Mouse (Mus musculus) hindbrain, embryonic 11.5 days (tissue): ENCODE measurements around the gene Smap1. TPM values are rescaled to one million over a fixed set of nuclear protein-coding genes. Genes with fewer than 3 reads are reported as not detected.

ENCODE experiments used
- ATAC-seq: fragments of 200-750 bp; cut with Nextera tagmentation; 2 replicates; pipeline ENCODE4 v1.8.0; 2017; ENCODE audit warnings: mild to moderate bottlenecking, moderate TSS enrichment, moderate library complexity; ENCODE audit not compliant: low FRiP score
- DNase-seq: peaks from one replicate; pipeline ENCODE4 v3.0.0-alpha.2; 2015; ENCODE audit warnings: low spot score
- H3K27ac ChIP-seq: fragments of 300-500 bp; sonication (generic); 2 replicates; pipeline ENCODE4 v1.5.1; 2014; ENCODE audit warnings: mild to moderate bottlenecking, low read depth, low read length
- H3K27me3 ChIP-seq: fragments of 300-500 bp; sonication (generic); 2 replicates; pipeline ENCODE4 v1.6.1; 2014; ENCODE audit warnings: mild to moderate bottlenecking, low read length, moderate library complexity, mixed read lengths; ENCODE audit not compliant: control insufficient read depth, insufficient read depth
- H3K36me3 ChIP-seq: fragments of 300-500 bp; sonication (generic); 2 replicates; pipeline ENCODE4 v1.6.1; 2014; ENCODE audit warnings: mild to moderate bottlenecking, low read length, moderate library complexity, mixed read lengths; ENCODE audit not compliant: control insufficient read depth, insufficient read depth
- H3K4me1 ChIP-seq: fragments of 300-500 bp; sonication (generic); replicated peaks from 2 replicates; pipeline ENCODE4 v1.6.1; 2014; ENCODE audit warnings: low read length, mixed read lengths; ENCODE audit not compliant: control insufficient read depth, insufficient read depth
- H3K4me2 ChIP-seq: fragments of 300-500 bp; sonication (generic); replicated peaks from 2 replicates; pipeline ENCODE4 v1.6.1; 2014; ENCODE audit warnings: mild to moderate bottlenecking, low read depth, low read length
- H3K4me3 ChIP-seq: fragments of 300-500 bp; sonication (generic); 2 replicates; pipeline ENCODE4 v1.5.1; 2014; ENCODE audit warnings: low read depth, low read length
- H3K9ac ChIP-seq: fragments of 300-500 bp; sonication (generic); 2 replicates; pipeline ENCODE4 v1.6.1; 2014; ENCODE audit warnings: low read depth, low read length
- H3K9me3 ChIP-seq: fragments of 300-500 bp; sonication (generic); 2 replicates; pipeline ENCODE4 v1.6.1; 2016; ENCODE audit warnings: low read length; ENCODE audit not compliant: control insufficient read depth
- WGBS: fragments of 180-500 bp; shearing (Covaris S2); extraction: QIAGEN DNeasy Blood & Tissue Kit; methylation state at CpG from one replicate; pipeline ENCODE4 v1.1.7; 2014; 5-methylcytosine and 5-hydroxymethylcytosine counted together
- polyA plus RNA-seq: library from polyadenylated mRNA; unstranded; fragments of >200 nt; fragmentation: Nextera tagmentation; extraction: Ambion mirVana; gene quantifications from 2 replicates; pipeline ENCODE4 v1.2.1, GENCODE M21; 2014

The Smap1 gene
- polyA plus RNA-seq, 1 experiment from 2014 or later: 60.9 TPM

DNA sequence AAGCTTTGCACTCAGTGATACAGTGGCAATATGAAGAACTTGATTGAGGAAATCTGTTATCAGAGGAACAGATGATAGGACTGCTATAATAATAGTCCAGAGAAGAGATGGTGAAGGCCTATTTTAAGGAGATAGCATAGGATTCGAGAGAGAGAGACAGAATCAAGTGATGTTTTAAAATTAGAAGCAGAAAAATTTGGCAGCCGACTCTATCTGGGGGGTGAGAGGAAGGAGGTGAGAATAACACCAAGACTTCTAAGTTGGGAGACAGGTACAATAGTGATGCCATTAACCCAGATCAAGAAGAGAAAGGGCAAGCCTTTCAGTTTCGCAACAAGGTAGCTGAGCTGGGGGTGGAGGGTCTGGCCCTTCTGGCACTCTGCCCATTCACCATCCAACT, 6.3 kb upstream of the Smap1 start:
- WGBS: 87% methylated on average over 3 of the region's 3 CpGs
- no peak for DNase-seq
- no peak for ATAC-seq

DNA sequence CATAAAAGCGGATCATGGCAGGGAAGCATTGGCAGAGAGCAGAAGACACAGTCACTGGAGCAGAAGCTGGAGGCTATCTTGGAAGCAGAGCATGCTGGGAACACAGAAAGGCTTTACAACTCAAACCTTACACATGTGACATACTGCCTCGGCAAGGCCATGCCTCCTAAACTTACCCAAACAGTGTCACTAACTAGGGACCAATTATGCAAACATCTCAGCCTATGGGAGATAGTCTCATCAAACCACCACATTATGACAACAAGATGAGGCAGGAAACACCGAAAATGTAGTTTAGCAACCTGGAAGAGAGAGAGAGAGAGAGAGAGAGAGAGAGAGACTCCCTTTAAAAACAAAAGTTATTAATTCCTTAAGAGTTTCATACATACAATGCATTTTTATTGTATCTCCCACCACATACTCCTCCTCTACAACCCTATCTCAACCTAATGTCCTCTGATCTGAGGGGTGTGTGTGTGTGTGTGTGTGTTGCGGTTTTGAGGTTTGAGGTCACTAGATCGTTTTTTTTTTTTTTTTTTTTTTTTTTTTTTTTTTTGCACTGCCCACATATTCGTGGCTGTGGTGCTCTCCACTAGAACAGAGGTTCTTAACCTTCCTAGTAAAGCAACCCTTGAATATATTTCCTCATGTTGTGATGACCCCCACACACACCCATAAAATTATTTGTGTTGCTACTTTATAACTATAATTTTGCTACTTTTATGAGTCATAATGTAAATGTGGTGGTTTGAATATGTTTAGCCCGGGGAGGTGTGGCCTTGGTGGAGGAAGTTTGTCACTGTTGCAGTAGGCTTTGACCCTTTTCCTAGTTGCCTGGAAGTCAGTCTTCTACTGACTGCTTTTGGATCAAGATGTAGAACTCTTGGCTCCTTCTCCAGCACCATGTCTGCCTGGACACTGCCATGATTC, 1.9 kb upstream of the Smap1 start:
- 88% methylated on average over 7 of the region's 7 CpGs for WGBS
- Histone ChIP-seq H3K4me3 (no peak overlapping the region), H3K4me2 (no peak overlapping the region), H3K36me3 (no peaks in the 10 kb centered on the region), H3K9ac (no peak overlapping the region), H3K9me3 (no peaks in the 10 kb centered on the region), H3K4me1 (no peaks in the 10 kb centered on the region; the same call in 1 of the 2 replicates), H3K27ac (no peak overlapping the region), H3K27me3 (no peaks in the 10 kb centered on the region)
- DNase-seq: no peak
- ATAC-seq: no peak

More for the DNA sequence above, 6.3 kb upstream of the Smap1 start:
- Histone ChIP-seq H3K4me3 (no peak overlapping the region), H3K9me3 (no peaks in the 10 kb centered on the region), H3K4me1 (no peaks in the 10 kb centered on the region), H3K27me3 (no peaks in the 10 kb centered on the region), H3K9ac (no peak overlapping the region), H3K36me3 (no peaks in the 10 kb centered on the region), H3K4me2 (no peak overlapping the region), H3K27ac (no peak overlapping the region)

DNA sequence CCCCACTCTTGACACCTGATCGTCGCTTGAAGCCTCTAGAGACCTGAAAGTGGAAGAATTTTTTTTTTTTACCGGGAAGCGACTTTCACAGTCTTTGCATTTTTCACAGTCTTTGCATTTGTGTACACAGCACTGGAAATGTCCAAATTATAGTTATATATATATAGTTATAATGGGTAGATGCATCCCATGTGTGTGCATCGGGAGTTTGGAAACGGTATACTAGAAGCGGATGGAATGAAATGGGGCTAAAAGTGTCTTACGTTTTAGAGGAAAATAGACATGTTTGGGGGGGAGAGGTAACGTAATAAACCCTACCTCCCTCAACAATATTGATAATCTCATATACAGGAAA, 390 bp upstream of the Smap1 start:
- Histone ChIP-seq H3K4me2 (peak overlapping the region; percentile 30), H3K27me3 (no peaks in the 10 kb centered on the region), H3K9ac (peak overlapping the region; percentile 90; the same call in 1 of the 2 replicates), H3K9me3 (no peaks in the 10 kb centered on the region), H3K27ac (no peak overlapping the region), H3K4me1 (no peaks in the 10 kb centered on the region; the same call in 1 of the 2 replicates), H3K4me3 (peak overlapping the region; percentile 83), H3K36me3 (no peaks in the 10 kb centered on the region)
- DNase-seq (no peak), ATAC-seq (peak; percentile 42)
- WGBS: 31% methylated on average over 9 of the region's 9 CpGs

DNA sequence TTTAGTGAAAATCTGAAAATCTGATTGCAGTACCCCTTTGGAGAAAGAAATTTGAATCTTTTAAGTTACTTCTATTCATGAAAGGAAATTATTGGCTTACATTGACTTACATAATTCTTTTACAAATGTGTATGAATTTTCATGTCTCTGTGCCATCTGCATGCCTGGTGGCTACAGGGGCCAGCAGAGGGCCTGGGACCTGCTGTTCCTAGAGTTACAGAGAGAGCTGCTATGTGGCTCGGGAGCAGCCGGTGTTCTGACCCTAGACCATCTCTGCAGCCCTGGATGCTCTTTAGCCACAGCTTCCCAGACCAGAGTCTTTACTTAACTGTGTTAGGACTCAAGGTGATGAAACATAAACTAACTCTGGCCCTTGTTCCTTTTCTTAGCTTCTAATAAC, 1.8 kb downstream of the Smap1 start:
- ATAC-seq: no peak
- no peaks in the 10 kb centered on the region for H3K27me3 ChIP-seq
- no peak overlapping the region for H3K27ac ChIP-seq
- peak; percentile 30 for DNase-seq
- no peak overlapping the region for H3K4me3 ChIP-seq
- 29% methylated on average over 2 of the region's 2 CpGs for WGBS
- no peaks in the 10 kb centered on the region for H3K9me3 ChIP-seq
- H3K9ac ChIP-seq: no peak overlapping the region
- H3K4me2 ChIP-seq: no peak overlapping the region; the same call in 1 of the 2 replicates
- no peaks in the 10 kb centered on the region; the same call in 1 of the 2 replicates for H3K4me1 ChIP-seq
- no peaks in the 10 kb centered on the region for H3K36me3 ChIP-seq

DNA sequence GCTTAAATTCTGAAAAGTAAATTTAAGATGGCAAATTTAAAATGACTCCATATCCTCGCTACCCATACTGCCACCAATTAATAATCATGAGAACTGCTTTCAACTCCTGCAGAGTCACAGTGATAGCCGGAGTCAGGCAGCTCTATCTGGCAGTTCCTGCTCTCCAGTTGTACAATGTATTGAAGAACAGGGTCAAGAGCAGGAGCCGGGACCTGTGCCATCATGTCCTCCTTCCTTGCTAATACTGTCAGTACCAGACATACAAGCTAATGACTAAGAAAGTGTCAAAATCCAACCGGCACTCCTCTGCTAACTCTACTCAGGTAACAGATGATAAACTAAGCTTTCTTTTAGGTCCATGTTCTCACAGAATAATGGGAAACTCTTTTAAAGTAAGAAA, 3.0 kb downstream of the Smap1 start:
- Histone ChIP-seq H3K4me2 (no peak overlapping the region), H3K36me3 (no peaks in the 10 kb centered on the region), H3K27me3 (no peaks in the 10 kb centered on the region), H3K9me3 (no peaks in the 10 kb centered on the region), H3K9ac (no peak overlapping the region), H3K4me3 (no peak overlapping the region), H3K27ac (no peak overlapping the region), H3K4me1 (no peaks in the 10 kb centered on the region; the same call in 1 of the 2 replicates)
- DNase-seq (no peak), ATAC-seq (no peak)
- 90% methylated on average over 4 of the region's 4 CpGs for WGBS

DNA sequence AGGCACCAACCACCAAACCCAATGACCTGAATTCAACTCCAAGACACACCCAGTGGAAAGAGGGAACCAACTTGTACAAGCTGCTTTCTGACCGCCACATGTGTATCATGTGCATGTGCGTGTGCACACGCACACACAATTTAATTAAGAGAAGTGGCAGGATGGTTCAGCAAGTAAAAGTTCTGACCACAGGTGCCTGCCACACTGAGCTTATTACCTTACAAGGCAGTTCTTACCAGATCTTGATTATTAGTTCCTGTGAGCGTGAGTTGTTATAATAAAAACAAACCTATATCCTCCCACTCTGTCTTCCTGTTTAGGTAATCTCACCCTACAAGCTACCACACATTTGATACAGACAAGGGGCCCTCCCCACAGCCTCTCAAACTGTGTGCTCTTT, 6.6 kb downstream of the Smap1 start:
- no peak overlapping the region for H3K4me2 ChIP-seq
- no peaks in the 10 kb centered on the region for H3K27me3 ChIP-seq
- H3K9ac ChIP-seq: no peak overlapping the region
- no peak for ATAC-seq
- 97% methylated on average over 4 of the region's 4 CpGs for WGBS
- no peak for DNase-seq
- H3K4me1 ChIP-seq: no peaks in the 10 kb centered on the region; the same call in 1 of the 2 replicates
- no peaks in the 10 kb centered on the region for H3K36me3 ChIP-seq
- no peak overlapping the region for H3K4me3 ChIP-seq
- no peak overlapping the region for H3K27ac ChIP-seq
- H3K9me3 ChIP-seq: no peaks in the 10 kb centered on the region

DNA sequence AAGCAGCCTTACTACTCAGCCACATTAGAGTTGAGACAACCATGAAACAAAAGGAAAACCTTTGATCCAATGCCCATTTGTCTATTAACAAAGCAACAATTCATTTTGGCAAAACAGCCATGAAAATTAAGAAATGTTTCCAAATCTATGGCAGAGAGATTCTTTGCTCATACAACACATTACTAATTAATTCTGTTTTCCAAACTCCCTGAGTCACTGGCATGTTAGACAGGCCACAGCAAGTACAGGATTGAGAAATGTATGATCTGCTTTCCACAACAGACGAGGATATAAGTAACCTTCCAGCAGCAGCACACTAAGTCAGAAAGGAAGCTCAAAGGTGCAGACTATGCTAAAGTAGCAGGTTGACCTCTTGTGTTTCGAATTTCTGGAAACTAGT, 9.1 kb downstream of the Smap1 start:
- no peaks in the 10 kb centered on the region for H3K9me3 ChIP-seq
- ATAC-seq (no peak), DNase-seq (no peak)
- no peak overlapping the region for H3K4me2 ChIP-seq
- no peak overlapping the region for H3K4me3 ChIP-seq
- H3K9ac ChIP-seq: no peak overlapping the region
- WGBS: 77% methylated on average over 2 of the region's 2 CpGs
- no peaks in the 10 kb centered on the region for H3K27me3 ChIP-seq
- H3K27ac ChIP-seq: no peak overlapping the region
- H3K4me1 ChIP-seq: no peaks in the 10 kb centered on the region
- no peaks in the 10 kb centered on the region for H3K36me3 ChIP-seq

DNA sequence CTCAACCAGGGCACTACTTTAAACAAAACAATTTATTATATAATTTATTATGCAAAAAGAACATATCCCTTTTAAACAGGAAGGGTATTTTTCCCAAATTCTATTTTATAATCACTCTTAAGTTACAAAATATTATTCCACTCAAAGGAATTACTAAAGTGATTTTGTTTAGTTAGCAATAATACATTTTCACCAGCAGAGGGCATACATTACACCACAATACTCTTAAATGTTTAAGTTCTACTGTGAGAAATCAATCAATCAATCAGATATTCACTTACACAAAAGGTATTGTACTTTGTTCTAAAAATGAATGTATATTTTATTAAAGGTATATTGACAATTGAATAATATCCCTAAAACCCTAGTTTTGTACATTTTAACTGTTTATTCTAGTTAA, 16.0 kb downstream of the Smap1 start:
- no peak overlapping the region for H3K9ac ChIP-seq
- H3K4me3 ChIP-seq: no peak overlapping the region
- no peaks in the 10 kb centered on the region for H3K9me3 ChIP-seq
- H3K4me1 ChIP-seq: no peaks in the 10 kb centered on the region
- no peak overlapping the region for H3K4me2 ChIP-seq
- ATAC-seq: no peak
- no peak for DNase-seq
- no peak overlapping the region for H3K27ac ChIP-seq
- no peaks in the 10 kb centered on the region for H3K27me3 ChIP-seq
- no peaks in the 10 kb centered on the region for H3K36me3 ChIP-seq

DNA sequence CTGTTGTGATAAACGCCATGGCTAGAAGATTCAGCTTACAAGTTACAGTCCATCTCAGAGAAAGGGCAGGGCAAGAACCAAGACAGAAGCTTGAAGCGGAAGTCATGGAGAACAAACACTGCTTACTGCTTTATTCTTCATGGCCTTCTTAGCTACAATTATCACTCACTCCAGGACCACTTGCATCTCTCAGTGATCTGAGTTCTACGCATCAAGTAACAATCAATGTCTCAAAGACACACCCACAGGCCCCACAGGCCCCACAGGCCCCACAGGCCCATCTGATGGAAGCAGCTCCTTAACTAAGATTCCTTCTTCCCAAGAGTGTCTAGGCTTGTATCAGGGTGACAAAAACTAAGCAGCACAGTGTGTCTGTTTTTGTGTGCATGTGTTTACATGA, 18.8 kb downstream of the Smap1 start:
- no peaks in the 10 kb centered on the region for H3K9me3 ChIP-seq
- no peaks in the 10 kb centered on the region for H3K4me1 ChIP-seq
- no peak overlapping the region for H3K9ac ChIP-seq
- H3K4me2 ChIP-seq: no peak overlapping the region
- DNase-seq (no peak), ATAC-seq (no peak)
- H3K27ac ChIP-seq: no peak overlapping the region
- no peak overlapping the region for H3K4me3 ChIP-seq
- no peaks in the 10 kb centered on the region for H3K27me3 ChIP-seq
- 83% methylated on average over 3 of the region's 3 CpGs for WGBS
- H3K36me3 ChIP-seq: no peaks in the 10 kb centered on the region
